Comparison of ENCODE assay signal across 11 mouse cellular contexts in the genomic region with DNA sequence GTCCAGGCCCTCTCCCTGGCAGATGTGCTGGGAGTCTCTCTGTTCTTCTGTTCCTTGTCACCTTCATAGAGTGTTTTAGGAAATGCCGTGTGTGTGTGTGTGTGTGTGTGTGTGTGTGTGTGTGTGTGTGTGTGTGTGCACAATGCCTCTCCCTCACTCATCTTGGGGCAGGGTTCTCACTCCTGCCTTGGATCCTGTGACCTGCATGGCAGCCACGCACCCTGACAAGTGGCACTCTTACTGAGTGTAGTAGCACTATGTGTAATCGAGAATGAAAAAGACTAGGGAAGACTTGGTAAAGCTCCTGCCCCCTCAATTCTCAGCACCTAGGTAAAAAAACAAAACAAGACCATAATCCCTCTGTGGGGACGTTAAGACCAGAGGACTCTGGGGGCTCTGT. TPM values are rescaled to one million over a fixed set of nuclear protein-coding genes. Genes with fewer than 3 reads are reported as not detected.
DNase-seq lines count a peak whose midpoint lies in the region; ATAC-seq and TF ChIP-seq lines count a peak whose summit lies in the region.
"Had no signal": no experiment of that assay in that cellular context is flagged by ENCODE, and none has a peak within 500 bp of the region (broad histone marks: within the 10 kb centered on the region; RNA-seq: fewer than 3 reads in every experiment).

No protein-coding gene starts in this region.

- H3K4me3 ChIP-seq in heart, embryonic 13.5 days = no peak overlapping the region
- no peak overlapping the region for H3K4me3 ChIP-seq in bone marrow macrophage, adult 2 months (ENCODE audit: insufficient read depth, low read length)
- H3K4me3 ChIP-seq in forebrain, postnatal 0 days (ENCODE audit: low read depth, low read length) = no peak overlapping the region
- H3K4me3 ChIP-seq in midbrain, embryonic 12.5 days = no peak overlapping the region
- H3K4me3 ChIP-seq: left cerebral cortex, adult 2 months had no signal

- TF ChIP-seq CTCF in bone marrow macrophage, adult 2 months (IDR thresholded peaks at IDR 0.05; ENCODE audit: low read depth, low read length) = no peak
- TF ChIP-seq CTCF in forebrain, postnatal 0 days (IDR thresholded peaks at IDR 0.05; ENCODE audit: low read depth) = no peak

- no peaks in the 10 kb centered on the region for H3K9me3 ChIP-seq in heart, embryonic 13.5 days
- no peaks in the 10 kb centered on the region for H3K9me3 ChIP-seq in forebrain, postnatal 0 days (ENCODE audit: low read length)
- H3K9me3 ChIP-seq in midbrain, embryonic 12.5 days = no peaks in the 10 kb centered on the region

- H3K27ac ChIP-seq in heart, embryonic 13.5 days (replicated peaks) = peak overlapping the region; percentile 70
- H3K27ac ChIP-seq in bone marrow macrophage, adult 2 months (ENCODE audit: insufficient read depth, low read depth, low read length) = peak overlapping the region; percentile 32; the same call in 1 of the 2 replicates
- peak overlapping the region; percentile 62 for H3K27ac ChIP-seq in forebrain, postnatal 0 days (ENCODE audit: low read depth, low read length)
- peak overlapping the region; percentile 84 for H3K27ac ChIP-seq in midbrain, embryonic 12.5 days (replicated peaks)
- H3K27ac ChIP-seq: left cerebral cortex, adult 2 months had no signal

- TF ChIP-seq POLR2A in bone marrow macrophage, adult 2 months (IDR thresholded peaks at IDR 0.05; ENCODE audit: borderline replicate concordance, low read depth, low read length) = no peak

- peaks cover 64% of the 10 kb centered on the region for H3K36me3 ChIP-seq in heart, embryonic 13.5 days
- H3K36me3 ChIP-seq in forebrain, postnatal 0 days (ENCODE audit: insufficient read depth) = peaks cover 54% of the 10 kb centered on the region
- peaks cover 25% of the 10 kb centered on the region for H3K36me3 ChIP-seq in midbrain, embryonic 12.5 days

- H3K4me2 ChIP-seq in heart, embryonic 13.5 days = no peak overlapping the region; the same call in 1 of the 2 replicates
- H3K4me2 ChIP-seq in forebrain, postnatal 0 days (ENCODE audit: low read depth) = no peak overlapping the region
- no peak overlapping the region for H3K4me2 ChIP-seq in midbrain, embryonic 12.5 days (replicated peaks)

- H3K9ac ChIP-seq in heart, embryonic 13.5 days = peak overlapping the region; percentile 67; the same call in 1 of the 2 replicates
- no peak overlapping the region for H3K9ac ChIP-seq in forebrain, postnatal 0 days
- peak overlapping the region; percentile 37; the same call in 1 of the 2 replicates for H3K9ac ChIP-seq in midbrain, embryonic 12.5 days (replicated peaks)

- 43% methylated on average over 3 of the region's 4 CpGs for WGBS in heart, embryonic 13.5 days
- 40% methylated on average over 4 of the region's 4 CpGs for WGBS in forebrain, postnatal 0 days
- WGBS in midbrain, embryonic 12.5 days = 45% methylated on average over 4 of the region's 4 CpGs

- no peaks in the 10 kb centered on the region for H3K27me3 ChIP-seq in heart, embryonic 13.5 days (replicated peaks)
- no peaks in the 10 kb centered on the region for H3K27me3 ChIP-seq in forebrain, postnatal 0 days (ENCODE audit: insufficient read depth, low read length)
- H3K27me3 ChIP-seq in midbrain, embryonic 12.5 days = no peaks in the 10 kb centered on the region

- peaks cover 75% of the 10 kb centered on the region for H3K4me1 ChIP-seq in heart, embryonic 13.5 days
- H3K4me1 ChIP-seq in bone marrow macrophage, adult 2 months (ENCODE audit: control insufficient read depth, insufficient read depth, low read length) = peaks cover 56% of the 10 kb centered on the region
- no peaks in the 10 kb centered on the region for H3K4me1 ChIP-seq in forebrain, postnatal 0 days (ENCODE audit: insufficient read depth)
- peaks cover 44% of the 10 kb centered on the region for H3K4me1 ChIP-seq in midbrain, embryonic 12.5 days

- DNase-seq in heart, adult 8-10 months (ENCODE audit: low spot score) = no peak
- DNase-seq in forebrain, postnatal 0 days = no peak
- no peak for DNase-seq in spleen, adult 18-20 months
- no peak for DNase-seq in thymus, postnatal 36 days
- DNase-seq in layer of hippocampus, adult 11-12 months (ENCODE audit: low spot score) = no peak
- DNase-seq: thymus, adult 18-20 months had no signal

- ATAC-seq in heart, embryonic 13.5 days (ENCODE audit: extremely low read depth, insufficient number of reproducible peaks, low FRiP score, low TSS enrichment) = no peak
- no peak; the same call in 1 of the 2 replicates for ATAC-seq in forebrain, postnatal 0 days
- ATAC-seq in midbrain, embryonic 12.5 days (ENCODE audit: low FRiP score, low read depth) = no peak

RNA-seq across cellular contexts. Expression of gene Lasp1, which starts 20.3 kb away (rescaled TPM):
- 45.1 and 46.0 TPM in 2 replicates for polyA plus RNA-seq in heart, embryonic 13.5 days (2015; fragmentation: Nextera tagmentation; extraction: Ambion mirVana)
- total RNA-seq in heart, adult 8-10 months (2022) = 10 to 100 TPM; 20.1 to 32.0 (median 25.8) TPM
- polyA plus RNA-seq in bone marrow macrophage, adult 2 months (2012; ENCODE audit: insufficient read depth, insufficient read length, missing spikeins) = 194 and 201 TPM in 2 replicates
- total RNA-seq in forebrain, postnatal 0 days (2014; rRNA removed) = 142 and 153 TPM in 2 replicates
- 117 and 152 TPM in 2 replicates for polyA plus RNA-seq in forebrain, postnatal 0 days (2015; fragmentation: Nextera tagmentation; extraction: Ambion mirVana)
- 102 and 106 TPM in 2 replicates for polyA plus RNA-seq in midbrain, embryonic 12.5 days (2016; fragmentation: Nextera tagmentation; extraction: Ambion mirVana)

RNA-seq across cellular contexts. Expression of gene B230217C12Rik, which starts 21.5 kb away (rescaled TPM):
- 5.1 and 5.5 TPM in 2 replicates for polyA plus RNA-seq in heart, embryonic 13.5 days (2015; fragmentation: Nextera tagmentation; extraction: Ambion mirVana)
- total RNA-seq in heart, adult 8-10 months (2022) = 1 to 10 TPM in 1 of 4 experiments, under 1 TPM in 3; 0.22 to 1.7 (median 0.51) TPM
- 1.8 and 2.4 TPM in 2 replicates for polyA plus RNA-seq in bone marrow macrophage, adult 2 months (2012; ENCODE audit: insufficient read depth, insufficient read length, missing spikeins)
- total RNA-seq in forebrain, postnatal 0 days (2014; rRNA removed) = 21.0 and 24.8 TPM in 2 replicates
- 28.6 and 31.5 TPM in 2 replicates for polyA plus RNA-seq in forebrain, postnatal 0 days (2015; fragmentation: Nextera tagmentation; extraction: Ambion mirVana)
- 14.2 and 15.8 TPM in 2 replicates for polyA plus RNA-seq in midbrain, embryonic 12.5 days (2016; fragmentation: Nextera tagmentation; extraction: Ambion mirVana)

RNA-seq across cellular contexts. Expression of gene Rpl23, which starts 36.9 kb away (rescaled TPM):
- 376 and 393 TPM in 2 replicates for polyA plus RNA-seq in heart, embryonic 13.5 days (2015; fragmentation: Nextera tagmentation; extraction: Ambion mirVana)
- total RNA-seq in heart, adult 8-10 months (2022) = 100 to 1,000 TPM; 425 to 610 (median 521) TPM
- 854 and 1,184 TPM in 2 replicates for polyA plus RNA-seq in bone marrow macrophage, adult 2 months (2012; ENCODE audit: insufficient read depth, insufficient read length, missing spikeins)
- total RNA-seq in forebrain, postnatal 0 days (2014; rRNA removed) = 310 and 470 TPM in 2 replicates
- polyA plus RNA-seq in forebrain, postnatal 0 days (2015; fragmentation: Nextera tagmentation; extraction: Ambion mirVana) = 346 and 490 TPM in 2 replicates
- polyA plus RNA-seq in midbrain, embryonic 12.5 days (2016; fragmentation: Nextera tagmentation; extraction: Ambion mirVana) = 370 and 378 TPM in 2 replicates

RNA-seq across cellular contexts. Expression of gene 1700001P01Rik, which starts 43.4 kb away (rescaled TPM):
- polyA plus RNA-seq in heart, embryonic 13.5 days (2015; fragmentation: Nextera tagmentation; extraction: Ambion mirVana) = not detected in 2 replicates
- total RNA-seq in heart, adult 8-10 months (2022) = not detected
- not detected in 2 replicates for polyA plus RNA-seq in bone marrow macrophage, adult 2 months (2012; ENCODE audit: insufficient read depth, insufficient read length, missing spikeins)
- not detected in 2 replicates for total RNA-seq in forebrain, postnatal 0 days (2014; rRNA removed)
- polyA plus RNA-seq in forebrain, postnatal 0 days (2015; fragmentation: Nextera tagmentation; extraction: Ambion mirVana) = 0.27 and 0.33 TPM in 2 replicates
- 0.31 and 1.3 TPM in 2 replicates for polyA plus RNA-seq in midbrain, embryonic 12.5 days (2016; fragmentation: Nextera tagmentation; extraction: Ambion mirVana)
- total RNA-seq: hematopoietic stem cell, adult 5-6 weeks had no signal

RNA-seq across cellular contexts. Expression of gene Cwc25, which starts 52.7 kb away (rescaled TPM):
- 10.2 and 10.5 TPM in 2 replicates for polyA plus RNA-seq in heart, embryonic 13.5 days (2015; fragmentation: Nextera tagmentation; extraction: Ambion mirVana)
- total RNA-seq in heart, adult 8-10 months (2022) = 1 to 10 TPM; 6.1 to 7.1 (median 6.3) TPM
- polyA plus RNA-seq in bone marrow macrophage, adult 2 months (2012; ENCODE audit: insufficient read depth, insufficient read length, missing spikeins) = 19.1 and 19.8 TPM in 2 replicates
- 15.2 and 15.5 TPM in 2 replicates for total RNA-seq in forebrain, postnatal 0 days (2014; rRNA removed)
- polyA plus RNA-seq in forebrain, postnatal 0 days (2015; fragmentation: Nextera tagmentation; extraction: Ambion mirVana) = 7.8 and 11.8 TPM in 2 replicates
- polyA plus RNA-seq in midbrain, embryonic 12.5 days (2016; fragmentation: Nextera tagmentation; extraction: Ambion mirVana) = 22.3 and 24.4 TPM in 2 replicates

Comparison
In these comparisons a context has a peak if more than half of its experiments do, and no peak if none do; other contexts are left out.
1. H3K27ac ChIP-seq: peak in every context shown above with its lines; median percentile 84 in midbrain, embryonic 12.5 days; 70 in heart, embryonic 13.5 days; 62 in forebrain, postnatal 0 days; 32 in bone marrow macrophage, adult 2 months.